ENCODE assay signal across 17 mouse cellular contexts in genomic region chr1:73996650-73997049, GRCm38 (mm10).
DNase-seq lines count a peak whose midpoint lies in the region; ATAC-seq and TF ChIP-seq lines count a peak whose summit lies in the region.
"Had no signal": no experiment of that assay in that cellular context is flagged by ENCODE, and none has a peak within 500 bp of the region (broad histone marks: within the 10 kb centered on the region; RNA-seq: fewer than 3 reads in every experiment).

No protein-coding gene starts in this region.

- 83% methylated on average over 3 of the region's 3 CpGs for WGBS in heart, postnatal 0 days
- 89% methylated on average over 3 of the region's 3 CpGs for WGBS in lung, embryonic 15.5 days
- WGBS in macrophage (ENCODE audit: missing documents): 95% methylated on average over 2 of the region's 3 CpGs

- 0 out of 2 replicates have a peak overlapping the region, but pooled peaks have one; percentile 3 for H3K27ac ChIP-seq in heart, postnatal 0 days (ENCODE audit: low read depth)
- 0 out of 2 replicates have a peak overlapping the region, but pooled peaks have one; percentile 96 for H3K27ac ChIP-seq in lung, embryonic 15.5 days
- H3K27ac ChIP-seq in macrophage: peak overlapping the region; percentile 99
- H3K27ac ChIP-seq: embryonic facial prominence, embryonic 15.5 days; forebrain, embryonic 10.5 days; hindbrain, embryonic 10.5 days; hindbrain, embryonic 14.5 days; intestine, embryonic 15.5 days had no signal

- H3K9me3 ChIP-seq in heart, postnatal 0 days (replicated peaks; ENCODE audit: control insufficient read depth, low read length): no peaks in the 10 kb centered on the region
- no peaks in the 10 kb centered on the region for H3K9me3 ChIP-seq in lung, embryonic 15.5 days
- H3K9me3 ChIP-seq: embryonic facial prominence, embryonic 15.5 days; forebrain, embryonic 10.5 days; hindbrain, embryonic 10.5 days; intestine, embryonic 15.5 days had no signal

- no peak for TF ChIP-seq EP300 in heart, postnatal 0 days (IDR thresholded peaks at IDR 0.05; ENCODE audit: low read depth)

- peaks cover 29% of the 10 kb centered on the region for H3K79me2 ChIP-seq in macrophage (ENCODE audit: inconsistent target)

- DNase-seq in adrenal gland, postnatal 14 days: peak; percentile 21
- no peak for DNase-seq in adrenal gland, adult 18-20 months (ENCODE audit: low spot score in 2 of 2)
- DNase-seq in heart, postnatal 0 days (ENCODE audit: low spot score): no peak
- DNase-seq in heart, adult 18-20 months: no peak
- DNase-seq in lung, postnatal 10 days: no peak
- DNase-seq: adrenal gland, adult 8-10 months had no signal

- H3K27me3 ChIP-seq in heart, postnatal 0 days (ENCODE audit: control insufficient read depth, insufficient read depth, low read length): no peaks in the 10 kb centered on the region
- no peaks in the 10 kb centered on the region for H3K27me3 ChIP-seq in lung, embryonic 15.5 days
- H3K27me3 ChIP-seq: embryonic facial prominence, embryonic 15.5 days; intestine, embryonic 15.5 days; Patski had no signal

- H3K4me1 ChIP-seq in heart, postnatal 0 days (ENCODE audit: control insufficient read depth, insufficient read depth): peaks cover 52% of the 10 kb centered on the region
- peaks cover 92% of the 10 kb centered on the region for H3K4me1 ChIP-seq in lung, embryonic 15.5 days

- peaks cover 62% of the 10 kb centered on the region for H3K36me3 ChIP-seq in heart, postnatal 0 days (replicated peaks; ENCODE audit: control insufficient read depth, insufficient read depth, low read length)
- H3K36me3 ChIP-seq in lung, embryonic 15.5 days: peaks cover 18% of the 10 kb centered on the region
- peaks cover 26% of the 10 kb centered on the region for H3K36me3 ChIP-seq in macrophage (ENCODE audit: inconsistent target)
- H3K36me3 ChIP-seq: intestine, embryonic 15.5 days had no signal

- no peak overlapping the region for H3K4me2 ChIP-seq in heart, postnatal 0 days (ENCODE audit: low read depth, low read length)
- H3K4me2 ChIP-seq in lung, embryonic 15.5 days: peak overlapping the region; percentile 47
- H3K4me2 ChIP-seq: embryonic facial prominence, embryonic 15.5 days; hindbrain, embryonic 14.5 days; intestine, embryonic 15.5 days had no signal

- TF ChIP-seq CTCF in heart, postnatal 0 days (IDR thresholded peaks at IDR 0.05; ENCODE audit: low read depth): no peak

- no peak overlapping the region for H3K9ac ChIP-seq in heart, postnatal 0 days (replicated peaks; ENCODE audit: low read depth, low read length)
- H3K9ac ChIP-seq in lung, embryonic 15.5 days: no peak overlapping the region
- H3K9ac ChIP-seq: embryonic facial prominence, embryonic 15.5 days; hindbrain, embryonic 14.5 days; intestine, embryonic 15.5 days had no signal

- H3K4me3 ChIP-seq in heart, postnatal 0 days (ENCODE audit: low read depth, low read length): no peak overlapping the region
- peak overlapping the region; percentile 37 for H3K4me3 ChIP-seq in lung, embryonic 15.5 days
- H3K4me3 ChIP-seq in macrophage (ENCODE audit: inconsistent target): no peak overlapping the region
- H3K4me3 ChIP-seq: embryonic facial prominence, embryonic 15.5 days; erythroblast, embryonic 14.5 days; forebrain, embryonic 10.5 days; hindbrain, embryonic 10.5 days; intestine, embryonic 15.5 days had no signal

- ATAC-seq in heart, postnatal 0 days (ENCODE audit: insufficient read depth, low read depth): no peak
- ATAC-seq in lung, embryonic 15.5 days (ENCODE audit: borderline replicate concordance, extremely low read depth, low FRiP score, low TSS enrichment): no peak
- ATAC-seq: activated CD4-positive, CD25-positive, alpha-beta regulatory T cell, adult 4 months; forebrain, embryonic 14.5 days; intestine, embryonic 15.5 days had no signal

Comparison
In these comparisons a context has a peak if more than half of its experiments do, and no peak if none do; other contexts are left out.
1. H3K27ac ChIP-seq: peak in every context shown above with its lines; median percentile 99 in macrophage; 96 in lung, embryonic 15.5 days; 3 in heart, postnatal 0 days.